Mouse (Mus musculus) MEL (cell line): ENCODE results near the gene Tead3.

Experiments
- BHLHE40 ChIP-seq: IDR thresholded peaks from 2 replicates; pipeline ENCODE4 v1.6.1; 2012; ENCODE audit warnings: low read depth, mild to moderate bottlenecking, inconsistent platforms, low read length, improper control_type of control experiment, borderline replicate concordance
- CHD2 ChIP-seq: IDR thresholded peaks from 2 replicates; pipeline ENCODE4 v1.6.1; 2011; ENCODE audit warnings: low read length, improper control_type of control experiment
- CTCF ChIP-seq, 3 experiments: IDR thresholded peaks in 2 of 3; conservative IDR thresholded peaks in 1 of 3; 2 replicates each; pipeline ENCODE4 v1.5.1; 2011 to 2012; ENCODE audit warnings: low read length in 3 of 3, low read depth in 2 of 3, mild to moderate bottlenecking in 2 of 3, improper control_type of control experiment in 1 of 3, inconsistent platforms in 1 of 3, mixed read lengths in 1 of 3, moderate library complexity in 1 of 3; ENCODE audit not compliant: control insufficient read depth in 1 of 3, insufficient read depth in 1 of 3, poor library complexity in 1 of 3, severe bottlenecking in 1 of 3
- GATA1 ChIP-seq: IDR thresholded peaks from 2 replicates; pipeline ENCODE4 v1.6.1; 2011; ENCODE audit warnings: low read depth, low read length, improper control_type of control experiment
- MAZ ChIP-seq: IDR thresholded peaks from 2 replicates; pipeline ENCODE4 v1.6.1; 2012; ENCODE audit warnings: low read depth, mild to moderate bottlenecking, inconsistent platforms, low read length, improper control_type of control experiment
- POLR2A ChIP-seq, 2 experiments: IDR thresholded peaks; 2 replicates each; pipeline ENCODE4 v1.6.1; 2011 to 2012; ENCODE audit warnings: low read length in 2 of 2, mild to moderate bottlenecking in 2 of 2, control low read depth in 1 of 2, improper control_type of control experiment in 1 of 2, low read depth in 1 of 2, moderate library complexity in 1 of 2; ENCODE audit not compliant: control insufficient read depth in 1 of 2, insufficient read depth in 1 of 2, poor library complexity in 1 of 2
- POLR2AphosphoS2 ChIP-seq: IDR thresholded peaks from 2 replicates; pipeline ENCODE4 v1.6.1; 2011; ENCODE audit warnings: low read length, improper control_type of control experiment
- TAL1 ChIP-seq: IDR thresholded peaks from 2 replicates; pipeline ENCODE4 v1.6.1; 2012; ENCODE audit warnings: mild to moderate bottlenecking, inconsistent platforms, low read length, moderate library complexity, mixed read lengths
- ZC3H11A ChIP-seq: IDR thresholded peaks from 2 replicates; pipeline ENCODE4 v1.6.1; 2012; ENCODE audit warnings: low read depth, mild to moderate bottlenecking, inconsistent platforms, low read length, improper control_type of control experiment
- ZMIZ1 ChIP-seq: IDR thresholded peaks from 2 replicates; pipeline ENCODE4 v1.6.1; 2012; ENCODE audit warnings: low read depth, mild to moderate bottlenecking, inconsistent platforms, low read length, improper control_type of control experiment, moderate library complexity

- TF ChIP-seq POLR2A (IDR thresholded peaks at IDR 0.05; ENCODE audit: control insufficient read depth in 1 of 2, insufficient read depth in 1 of 2, low read depth in 1 of 2, low read length in 2 of 2, poor library complexity in 1 of 2) (no peak), TAL1 (no peak), GATA1 (no peak), ZMIZ1 (no peak), ZC3H11A (no peak), CTCF (IDR thresholded peaks at IDR 0.05 in 2 of 3, conservative IDR thresholded peaks at IDR 0.05 in 1 of 3; ENCODE audit: control insufficient read depth in 1 of 3, insufficient read depth in 1 of 3, low read depth in 2 of 3, low read length in 3 of 3, poor library complexity in 1 of 3, severe bottlenecking in 1 of 3) (no peak), BHLHE40 (no peak), CHD2 (no peak), POLR2AphosphoS2 (no peak), MAZ (no peak)
Observed at GRCm38 (mm10) chr17:28315611-28316160, 34.9 kb downstream of the Tead3 start.
